Mouse (Mus musculus) 3134 (cell line): ENCODE measurements around the gene Ptchd1.

ENCODE experiments used
- DNase-seq: peaks from one replicate; pipeline ENCODE4 v3.0.0-alpha.2; 2011; ENCODE audit warnings: low spot score; ENCODE audit not compliant: insufficient read length; ENCODE audit errors: extremely low read depth

The Ptchd1 gene

GRCm38 (mm10) chrX:155623701-155624281 is at the start of gene Ptchd1:
Gene Ptchd1, minus strand, starts transcription at chrX:155623814.
- DNase-seq: no peak

- no peak for DNase-seq
Measured at GRCm38 (mm10) chrX:155657971-155658370, 34.4 kb upstream of the Ptchd1 start.

GRCm38 (mm10) chrX:155645975-155646374 is 22.4 kb upstream of the Ptchd1 start:
- no peak for DNase-seq

GRCm38 (mm10) chrX:155643975-155644374 is 20.4 kb upstream of the Ptchd1 start:
- DNase-seq: no peak

- DNase-seq: no peak
Measured at GRCm38 (mm10) chrX:155625671-155626196, 2.1 kb upstream of the Ptchd1 start.

GRCm38 (mm10) chrX:155624895-155625294 is 1.3 kb upstream of the Ptchd1 start:
- DNase-seq: no peak

GRCm38 (mm10) chrX:155624341-155624841 is 777 bp upstream of the Ptchd1 start, which contains the start of gene Gm15155:
Gene Gm15155, plus strand, starts transcription at chrX:155624741.
- DNase-seq: peak; percentile 1

GRCm38 (mm10) chrX:155622961-155623599 is 534 bp downstream of the Ptchd1 start:
- DNase-seq: no peak

GRCm38 (mm10) chrX:155622527-155622926 is 1.1 kb downstream of the Ptchd1 start:
- no peak for DNase-seq

- DNase-seq: no peak
Measured at GRCm38 (mm10) chrX:155601196-155601595, 22.4 kb downstream of the Ptchd1 start.

GRCm38 (mm10) chrX:155596390-155596789 is 27.2 kb downstream of the Ptchd1 start:
- no peak for DNase-seq

GRCm38 (mm10) chrX:155594685-155595084 is 28.9 kb downstream of the Ptchd1 start:
- no peak for DNase-seq

GRCm38 (mm10) chrX:155592467-155592866 is 31.1 kb downstream of the Ptchd1 start:
- peak; percentile 21 for DNase-seq

GRCm38 (mm10) chrX:155591490-155591889 is 32.1 kb downstream of the Ptchd1 start:
- no peak for DNase-seq

GRCm38 (mm10) chrX:155584586-155584985 is 39.0 kb downstream of the Ptchd1 start:
- DNase-seq: no peak

- DNase-seq: no peak
Measured at GRCm38 (mm10) chrX:155579791-155580190, 43.8 kb downstream of the Ptchd1 start.

- DNase-seq: no peak
Measured at GRCm38 (mm10) chrX:155572396-155572795, 51.2 kb downstream of the Ptchd1 start.

GRCm38 (mm10) chrX:155543780-155544179 is 79.8 kb downstream of the Ptchd1 start:
- no peak for DNase-seq
